Mouse (Mus musculus) gastrocnemius, postnatal 14 days (tissue): ENCODE data around the gene Mapkapk3. TPM values are rescaled to one million over a fixed set of nuclear protein-coding genes. Genes with fewer than 3 reads are reported as not detected.

ENCODE experiments used
- DNase-seq: peaks from one replicate; pipeline ENCODE4 v3.0.0; 2021; ENCODE audit warnings: mixed read lengths
- intact Hi-C: fragments of 180-260 bp; cut with DNase I; formaldehyde crosslinking; loops from one replicate; pipeline ENCODE4 v1.15.1; 2025; ENCODE audit warnings: low total_unique reads
- long read RNA-seq, 2 experiments: library from polyadenylated mRNA; stranded (forward); transcript quantifications; one replicate each; pipeline ENCODE4 v2.0.0; 2021
- total RNA-seq, 2 experiments: library from RNA; stranded (reverse); gene quantifications; 2 replicates each; pipeline ENCODE4 v1.2.3; 2021

The Mapkapk3 gene
- 10 to 100 TPM; 14.6 to 15.9 TPM for total RNA-seq
- long read RNA-seq, experiment 1, transcript Mapkapk3-201 (11 exons, 2,816 nt), result major isoform, 16 of 41 reads
- long read RNA-seq, experiment 1, partial matches to known transcripts, result 2 of 41 reads
- long read RNA-seq, experiment 1, other reads (novel, unspliced or antisense), result 23 of 41 reads
- long read RNA-seq, experiment 2, transcript Mapkapk3-201 (11 exons, 2,816 nt), result major isoform, 12 of 31 reads
- long read RNA-seq, experiment 2, partial matches to known transcripts, result 1 of 31 reads
- long read RNA-seq, experiment 2, other reads (novel, unspliced or antisense), result 18 of 31 reads

DNA sequence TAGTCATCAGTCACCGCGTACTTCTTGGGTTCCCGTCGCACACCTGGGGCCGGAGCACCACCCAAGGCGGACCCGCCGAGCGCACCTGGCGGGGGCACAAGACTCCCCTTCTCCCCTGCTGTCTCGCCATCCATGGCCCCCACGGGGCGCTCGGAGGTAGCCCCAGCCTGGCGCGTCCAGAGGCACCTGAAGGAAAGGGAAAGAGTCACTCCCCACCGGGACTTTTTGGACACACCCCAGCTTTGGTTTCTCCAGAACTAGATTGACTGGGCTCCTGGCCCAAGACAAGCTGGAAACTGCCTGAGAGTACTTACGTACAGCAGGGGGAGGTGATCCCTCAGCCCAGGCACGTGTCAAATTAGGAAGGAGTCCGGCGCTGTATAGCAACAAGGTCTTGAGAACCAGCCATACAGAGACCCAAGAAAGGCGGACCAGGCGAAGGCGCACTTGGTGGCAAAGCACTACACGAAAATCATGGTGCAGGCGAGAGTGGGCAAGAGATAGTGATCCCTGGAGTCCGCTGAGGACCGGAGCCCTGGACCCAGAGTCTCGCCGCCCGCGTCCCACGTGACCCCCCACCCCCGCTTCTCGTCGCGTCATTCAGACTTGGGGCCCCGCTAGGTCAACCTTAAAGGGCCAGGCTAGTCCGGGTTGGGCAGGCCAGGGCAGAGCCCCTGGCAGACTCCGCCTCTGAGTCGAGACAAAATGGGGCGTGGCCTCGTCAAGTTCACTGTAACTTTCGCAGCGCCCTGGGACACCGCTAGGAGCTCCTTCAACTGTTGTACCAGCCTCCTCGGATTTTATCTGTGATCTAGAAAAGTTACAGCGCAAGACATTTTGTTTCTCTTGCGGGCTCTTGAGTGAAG is at the start of gene Mapkapk3:
TSS of gene Mapkapk3 (minus strand) at position 667 of the 866 bp plus-strand sequence.
- DNase-seq, result peak; percentile 90
- intact Hi-C loops, result loop anchor here (2.0 to 5.0 kb wide), 4 partner anchors 68 to 391 kb away; no protein-coding TSS in a partner anchor

DNA sequence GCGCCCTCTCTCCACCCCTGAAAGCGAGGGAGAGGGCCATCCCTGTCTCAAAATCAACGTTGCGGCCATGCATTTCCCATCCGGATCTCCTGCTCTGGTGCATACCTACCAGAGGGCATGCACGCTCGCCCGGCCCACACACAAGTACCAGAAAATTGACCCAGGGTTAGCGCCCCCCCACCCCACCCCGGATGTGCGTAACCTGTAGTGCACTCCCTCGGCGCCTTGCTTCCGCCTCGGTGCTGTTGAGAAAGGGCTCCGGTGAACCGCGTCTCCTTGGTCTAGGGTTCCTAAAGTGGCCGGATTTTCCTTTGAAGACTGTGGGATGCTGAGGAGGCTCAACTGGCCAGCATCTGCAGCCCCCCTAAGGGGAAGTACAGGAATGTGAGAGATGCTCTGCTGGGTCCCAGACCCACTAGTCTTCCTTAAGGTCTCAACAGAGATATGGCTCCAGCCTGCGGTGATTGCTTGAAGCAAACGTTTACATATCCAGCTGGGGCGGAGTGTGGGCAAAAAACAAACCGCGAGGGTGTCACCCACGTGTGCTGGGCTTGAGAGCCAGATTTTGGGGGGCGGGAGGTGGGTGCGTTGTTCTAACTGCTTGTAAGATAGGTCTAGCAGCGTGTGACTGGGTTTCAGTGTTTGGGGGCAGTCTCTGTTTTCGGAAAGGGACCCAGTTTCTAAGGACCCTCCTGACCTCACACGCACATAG is 48.7 kb upstream of the Mapkapk3 start, which contains the start of gene Hemk1:
TSS of gene Hemk1 (minus strand) at position 179 of the 712 bp plus-strand sequence.
- intact Hi-C loops, result no loop called here
- peak; percentile 83 for DNase-seq

DNA sequence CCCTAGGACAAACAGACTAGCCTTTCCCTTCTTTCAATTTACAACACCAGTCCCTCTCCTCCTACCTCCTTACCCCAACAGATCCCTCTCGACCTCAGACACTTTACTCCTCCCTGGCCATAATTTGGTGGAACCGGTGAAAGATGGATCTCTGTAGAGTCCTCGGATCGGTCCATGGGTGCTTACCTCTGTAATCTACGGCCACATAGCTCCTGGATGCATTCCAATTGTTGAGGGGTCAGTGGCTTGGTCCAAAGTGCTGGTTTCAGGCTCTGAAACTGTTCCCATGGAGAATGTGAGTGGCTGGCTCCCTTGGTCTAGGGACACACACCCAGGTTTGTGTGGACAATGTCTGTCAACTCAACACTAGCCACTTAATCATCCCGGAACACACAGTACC is 46.7 kb upstream of the Mapkapk3 start:
- intact Hi-C loops, result no loop called here

DNA sequence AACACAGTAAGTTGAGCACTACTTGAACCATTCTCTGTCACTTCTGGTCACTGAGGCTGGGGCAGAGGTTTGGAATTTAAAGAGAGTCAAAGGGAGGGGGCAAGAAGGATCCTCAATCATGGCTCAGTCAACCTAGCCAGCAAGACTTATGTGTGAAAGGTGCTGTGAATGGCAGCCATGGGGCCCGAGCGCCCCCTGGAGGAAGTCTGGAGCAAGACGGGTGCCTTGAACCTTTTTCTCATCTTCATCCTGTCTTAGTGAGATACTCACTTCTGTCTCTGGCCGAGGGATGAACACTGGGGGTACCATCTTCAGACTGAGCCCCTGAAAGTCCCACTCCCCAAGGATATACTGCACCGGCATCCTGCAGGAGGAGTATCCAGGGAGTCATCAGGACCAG is 46.2 kb upstream of the Mapkapk3 start:
- DNase-seq, result peak; percentile 64
- intact Hi-C loops, result loop anchor here (2.0 kb wide), 1 partner anchor 43 kb away; no protein-coding TSS in a partner anchor

More for the DNA sequence above, 46.7 kb upstream of the Mapkapk3 start:
- no peak for DNase-seq

DNA sequence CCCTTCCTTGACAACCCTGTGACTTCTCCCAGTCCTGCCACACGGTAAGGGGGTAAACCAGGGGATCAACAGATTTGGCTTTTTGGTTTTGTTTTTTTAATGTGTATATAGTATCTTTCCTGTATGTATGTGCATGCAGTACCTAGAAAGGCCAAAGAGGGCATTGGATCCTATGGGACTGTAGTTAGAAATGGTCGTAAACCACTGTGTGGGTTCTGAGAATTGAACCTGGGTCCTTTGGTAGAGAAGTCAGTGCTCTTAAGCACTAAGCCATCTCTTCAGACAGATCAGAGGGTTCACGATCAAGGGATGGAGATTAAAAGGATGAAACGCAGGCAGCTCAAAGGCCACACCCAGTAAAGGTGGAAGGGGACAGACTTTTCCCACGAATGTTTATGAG is 45.4 kb upstream of the Mapkapk3 start:
- intact Hi-C loops, result loop anchor here (2.0 kb wide), 1 partner anchor 42 kb away; no protein-coding TSS in a partner anchor
- no peak for DNase-seq

- intact Hi-C loops, result loop anchor here (2.0 kb wide), 1 partner anchor 42 kb away; no protein-coding TSS in a partner anchor
These were observed 44.7 kb upstream of the Mapkapk3 start for GRCm38 (mm10) chr9:107334356-107334755.

GRCm38 (mm10) chr9:107333686-107334085 is 44.0 kb upstream of the Mapkapk3 start:
- intact Hi-C loops, result loop anchor here (2.0 kb wide), 1 partner anchor 41 kb away; no protein-coding TSS in a partner anchor
- no peak for DNase-seq

More at GRCm38 (mm10) chr9:107334356-107334755, 44.7 kb upstream of the Mapkapk3 start:
- no peak for DNase-seq

DNA sequence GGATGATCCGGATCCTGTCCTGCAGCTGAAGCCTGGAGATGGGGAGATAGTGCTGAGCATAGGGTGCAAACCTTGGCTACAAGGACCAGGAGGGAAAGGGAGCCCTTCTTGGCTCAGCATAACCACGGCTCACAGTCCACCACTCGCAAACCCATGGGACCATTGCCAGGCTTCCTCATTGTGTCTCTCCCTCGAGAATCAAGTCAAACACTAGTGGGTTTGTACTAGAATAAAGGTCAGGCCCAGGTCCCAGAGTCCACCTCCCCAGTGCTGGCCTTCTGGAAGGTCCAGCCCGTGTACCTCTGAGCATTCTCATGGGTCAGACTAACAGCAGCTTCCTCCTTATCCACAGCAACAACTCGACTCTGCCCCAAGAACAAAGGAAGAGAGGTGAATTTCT is 41.1 kb upstream of the Mapkapk3 start:
- intact Hi-C loops, result no loop called here
- DNase-seq, result no peak

DNA sequence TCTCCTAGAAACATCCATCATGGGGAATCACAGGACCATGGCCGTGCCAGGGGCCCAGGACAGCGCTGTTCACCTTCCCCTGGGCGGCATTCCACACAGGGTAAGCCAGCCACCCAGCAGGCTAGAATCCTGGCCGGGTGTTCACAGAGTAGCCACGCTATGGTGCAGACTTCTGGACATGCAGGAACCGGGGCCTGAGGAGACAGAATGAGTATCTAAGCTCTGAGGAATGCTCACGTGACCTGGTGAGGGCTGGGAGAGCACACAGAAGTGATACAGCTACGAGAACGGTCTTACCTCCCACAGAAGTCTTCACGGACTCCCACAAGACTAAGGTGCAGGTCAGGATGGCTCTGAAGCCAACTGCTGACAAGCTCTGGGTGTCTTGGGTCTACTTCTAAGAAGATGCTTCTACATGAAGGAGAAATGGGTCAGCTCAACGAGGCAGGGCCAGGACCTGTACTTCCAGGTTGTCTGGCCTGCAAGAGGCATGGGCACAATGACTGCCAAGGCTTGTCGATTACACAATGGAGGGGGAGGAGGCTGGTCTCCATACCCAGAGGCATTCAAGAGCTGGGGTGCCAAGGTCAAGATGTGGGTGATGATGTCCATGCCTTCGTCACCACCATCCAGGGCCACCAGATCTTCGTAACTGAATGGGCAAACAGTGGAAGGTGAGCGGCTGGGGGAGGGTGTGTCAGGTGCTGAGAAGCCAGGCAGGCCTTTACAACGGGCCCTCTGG is 38.4 kb upstream of the Mapkapk3 start:
- no peak for DNase-seq
- intact Hi-C loops, result no loop called here

- peak; percentile 68 for DNase-seq
- intact Hi-C loops, result no loop called here
These were observed 36.2 kb upstream of the Mapkapk3 start for GRCm38 (mm10) chr9:107325904-107326303.

GRCm38 (mm10) chr9:107324799-107325561 is 35.3 kb upstream of the Mapkapk3 start:
- peak; percentile 55 for DNase-seq
- intact Hi-C loops, result no loop called here

DNA sequence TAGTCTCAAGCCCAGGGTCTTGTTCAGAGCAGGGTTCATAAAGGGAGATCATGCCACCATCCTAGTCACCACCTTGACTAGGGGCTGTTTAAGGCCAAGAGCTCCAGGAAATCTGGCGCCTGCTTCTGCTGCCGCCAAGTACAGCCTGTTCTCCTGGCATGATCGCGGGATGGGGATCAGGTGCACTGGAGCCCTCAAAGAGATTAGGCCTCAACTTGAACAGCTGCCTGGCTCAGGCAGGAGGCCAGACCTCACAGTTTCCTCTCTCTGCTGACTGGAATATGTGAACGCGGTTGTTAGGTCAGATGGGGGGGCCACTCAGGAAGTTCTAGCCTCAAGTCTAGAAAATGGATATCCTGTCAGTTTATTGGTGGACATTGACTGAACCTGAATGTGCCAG is 33.9 kb upstream of the Mapkapk3 start:
- DNase-seq, result peak; percentile 93
- intact Hi-C loops, result no loop called here

GRCm38 (mm10) chr9:107322461-107323050 is 32.9 kb upstream of the Mapkapk3 start:
- DNase-seq, result no peak
- intact Hi-C loops, result no loop called here

- intact Hi-C loops, result no loop called here
- DNase-seq, result no peak
These were observed 26.1 kb upstream of the Mapkapk3 start for GRCm38 (mm10) chr9:107315791-107316190.

DNA sequence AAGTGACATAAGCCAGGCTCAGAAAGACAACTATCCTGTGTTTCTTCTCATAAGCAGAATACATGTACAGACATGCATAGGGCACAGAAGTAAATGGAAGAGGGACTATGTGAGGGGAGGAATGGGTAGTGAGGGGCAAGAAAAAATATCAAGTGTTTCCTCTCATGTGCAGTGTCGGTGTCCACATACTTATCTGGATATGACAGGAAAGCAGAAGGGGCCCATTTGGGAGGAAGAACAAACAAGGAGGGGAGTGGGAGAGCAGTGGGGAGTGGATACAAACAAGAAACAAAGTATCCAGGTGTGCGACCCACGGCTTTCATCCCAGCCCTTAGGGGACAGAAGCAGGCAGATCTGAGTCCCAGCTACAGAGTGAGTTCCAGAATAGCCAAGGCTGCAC is 24.2 kb upstream of the Mapkapk3 start:
- DNase-seq, result no peak
- intact Hi-C loops, result no loop called here

- no peak for DNase-seq
These were observed 23.3 kb upstream of the Mapkapk3 start for GRCm38 (mm10) chr9:107312811-107313584.

GRCm38 (mm10) chr9:107309600-107309999 is 19.9 kb upstream of the Mapkapk3 start:
- DNase-seq, result no peak
- intact Hi-C loops, result no loop called here

More at GRCm38 (mm10) chr9:107312811-107313584, 23.3 kb upstream of the Mapkapk3 start:
- intact Hi-C loops, result no loop called here
